Mouse (Mus musculus) kidney, adult 2 months (tissue): ENCODE measurements around the gene Sept9.

Experiments
- CTCF ChIP-seq: fragments of 200-500 bp; conservative IDR thresholded peaks from 2 replicates; pipeline ENCODE4 v1.5.1; 2011; ENCODE audit warnings: low read depth, mild to moderate bottlenecking, control low read depth, low read length, moderate library complexity, mixed read lengths; ENCODE audit not compliant: insufficient read depth, insufficient read length
- POLR2A ChIP-seq: fragments of 200-500 bp; IDR thresholded peaks from one replicate; pipeline ENCODE4 v1.6.1; 2011; ENCODE audit warnings: low read depth, low read length, control low read depth

- TF ChIP-seq CTCF (no peak), POLR2A (no peak)
These were observed 17.3 kb downstream of the Sept9 start for GRCm38 (mm10) chr11:117216713-117217112.
